Mouse (Mus musculus) sigmoid colon, adult 10 weeks (tissue): ENCODE data around the gene Ifi211. TPM values are rescaled to one million over a fixed set of nuclear protein-coding genes. Genes with fewer than 3 reads are reported as not detected.

ENCODE experiments used
- polyA plus RNA-seq: library from polyadenylated mRNA; stranded (reverse); fragments of 350-450 nt; fragmentation: Illumina TruSeq; extraction: RNeasy Lipid Tissue Mini Kit (QIAGEN cat#74804); gene quantifications from one replicate; pipeline ENCODE4 v1.2.3, GENCODE M21; 2014; ENCODE audit warnings: low read depth, low replicate concordance

The Ifi211 gene
- polyA plus RNA-seq: 13.5 TPM

GRCm38 (mm10) chr1:173912548-173913255, at the start of gene Ifi211:
Ifi211 (minus strand) TSS chr1:173913046.

GRCm38 (mm10) chr1:173941924-173942779, 29.3 kb upstream of the Ifi211 start, which contains the start of the genes Mndal and Ifi203:
Mndal (minus strand) TSS chr1:173942491.
Ifi203 (minus strand) TSS chr1:173942672.

Other genes starting within 250 kb of the Ifi211 start
- 3.4 TPM for gene Ifi208, start 239.4 kb downstream of the Ifi211 start, polyA plus RNA-seq
- gene Ifi207, start 171.3 kb downstream of the Ifi211 start, polyA plus RNA-seq: 7.8 TPM
- gene Ifi204, start 146.1 kb downstream of the Ifi211 start, polyA plus RNA-seq: 17.2 TPM
- 85.2 TPM for gene Mndal, start 29.4 kb upstream of the Ifi211 start, polyA plus RNA-seq
- 55.6 TPM for gene Ifi203, start 29.6 kb upstream of the Ifi211 start, polyA plus RNA-seq
- not detected for gene Ifi202b, start 69.7 kb upstream of the Ifi211 start, polyA plus RNA-seq
- 14.8 TPM for gene Ifi205, start 118.8 kb upstream of the Ifi211 start, polyA plus RNA-seq
- not detected for gene Olfr433, start 127.7 kb upstream of the Ifi211 start, polyA plus RNA-seq
- gene Olfr432, start 136.2 kb upstream of the Ifi211 start, polyA plus RNA-seq: not detected
- not detected for gene Olfr430, start 153.6 kb upstream of the Ifi211 start, polyA plus RNA-seq
- not detected for gene Olfr429, start 171.3 kb upstream of the Ifi211 start, polyA plus RNA-seq
- gene Olfr427, start 183.8 kb upstream of the Ifi211 start, polyA plus RNA-seq: not detected
- not detected for gene Olfr231, start 208.1 kb upstream of the Ifi211 start, polyA plus RNA-seq
- gene Olfr424, start 218.5 kb upstream of the Ifi211 start, polyA plus RNA-seq: not detected
- gene Olfr420, start 242.6 kb upstream of the Ifi211 start, polyA plus RNA-seq: not detected